Mouse (Mus musculus): ENCODE data around the gene Osbpl7. TPM values are rescaled to one million over a fixed set of nuclear protein-coding genes. Genes with fewer than 3 reads are reported as not detected.

Osbpl7 gene
- total RNA-seq, 2 experiments from 2014 or later: 5.1 to 5.5 TPM

DNA sequence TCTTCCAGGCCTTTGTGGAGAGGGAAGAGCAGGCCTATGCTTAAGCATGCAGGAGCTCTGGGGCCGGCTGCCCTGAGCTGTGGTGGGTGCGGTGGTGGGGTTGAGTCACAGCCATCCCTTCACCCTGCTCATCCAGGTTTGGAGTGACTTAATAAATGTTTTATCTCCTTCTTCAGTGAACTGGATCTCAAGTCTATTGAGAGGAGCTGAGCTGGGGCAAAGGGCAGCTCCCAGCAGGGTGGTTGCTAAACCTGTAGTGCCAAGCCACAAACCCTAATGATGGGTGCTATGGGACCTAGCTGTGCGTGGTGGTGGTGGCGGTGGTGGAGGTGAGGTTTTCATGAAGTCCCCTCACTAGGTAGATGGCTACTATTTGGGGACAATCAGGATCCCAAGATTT is 16.6 kb upstream of the Osbpl7 start:
- no peak for DNase-seq (ENCODE audit: low spot score)
- intact Hi-C loops (cut with DNase I): no loop called here

DNA sequence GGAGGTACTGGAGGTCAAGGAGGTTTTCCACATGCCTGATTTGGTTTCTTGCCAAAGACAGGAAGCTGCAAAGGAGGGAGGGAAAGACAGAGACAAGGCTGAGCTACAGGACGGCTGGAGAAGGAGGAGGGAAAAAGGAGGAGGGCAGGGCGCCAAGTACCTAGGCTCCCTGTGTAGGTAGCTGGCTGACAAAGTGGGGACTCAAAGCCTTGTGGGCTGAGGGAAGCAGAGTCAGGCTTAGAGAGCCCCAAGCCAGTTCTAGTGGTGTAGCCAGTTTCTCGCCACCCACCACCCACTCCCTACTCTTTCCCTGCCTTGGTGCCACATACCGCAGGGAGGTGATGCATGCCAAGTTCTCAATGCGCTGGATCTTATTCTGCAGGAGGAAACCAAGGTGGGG is 14.3 kb upstream of the Osbpl7 start:
- no peak for DNase-seq (ENCODE audit: low spot score)
- intact Hi-C loops (cut with DNase I): no loop called here

DNA sequence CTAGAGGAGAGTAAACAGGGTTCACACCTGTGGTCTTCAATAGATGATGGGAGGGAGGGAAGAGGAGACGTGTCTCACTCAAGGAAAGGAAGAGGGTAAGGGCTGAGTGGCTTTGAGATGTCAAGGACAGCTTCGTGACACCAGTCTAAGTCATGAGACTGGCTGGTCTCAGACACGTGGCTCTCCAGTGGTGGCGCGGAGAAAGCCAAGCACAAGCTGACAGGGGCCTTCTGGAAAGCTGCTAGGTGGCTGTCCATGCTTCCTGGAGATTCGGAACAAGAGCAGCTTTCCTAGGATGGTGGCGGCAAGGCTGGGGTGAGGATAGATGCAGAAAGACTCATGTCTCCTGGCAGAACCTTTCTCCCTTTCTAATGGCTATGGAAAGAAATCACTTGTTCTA is 11.5 kb upstream of the Osbpl7 start:
- intact Hi-C loops (cut with DNase I): no loop called here
- no peak for DNase-seq (ENCODE audit: low spot score)

DNA sequence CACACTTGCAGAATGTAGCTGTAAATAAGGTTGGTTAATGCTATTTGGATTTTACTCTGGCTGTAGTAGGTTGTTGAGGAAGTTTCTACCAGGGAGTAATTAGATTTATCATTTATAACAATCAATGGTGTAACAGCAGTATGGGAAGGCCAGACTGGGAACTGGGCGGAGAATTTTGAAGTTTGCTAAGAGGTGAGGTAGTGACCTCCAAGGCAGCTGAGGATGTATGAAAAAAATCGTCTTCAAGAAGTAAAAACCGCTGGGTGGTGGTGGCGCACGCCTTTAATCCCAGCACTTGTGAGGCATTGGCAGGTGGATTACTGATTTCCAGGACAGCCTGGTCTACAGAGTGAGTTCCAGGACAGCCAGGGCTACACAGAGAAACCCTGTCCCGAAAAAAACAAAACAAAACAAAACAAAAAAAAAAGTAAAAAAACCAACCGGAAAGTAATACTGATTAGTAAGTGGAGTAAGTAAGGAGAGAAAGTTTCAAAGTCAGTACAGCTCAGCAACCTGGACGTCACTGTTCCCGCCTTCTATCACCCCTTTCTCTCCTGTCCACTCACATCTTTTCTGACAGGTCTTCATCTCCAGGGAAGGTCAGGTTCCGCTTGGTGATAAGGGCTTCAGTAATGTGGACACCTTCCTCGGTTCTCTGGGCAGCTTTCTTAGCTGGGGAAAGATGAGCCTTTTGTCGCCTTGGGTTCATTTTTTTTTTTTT is 10.0 kb upstream of the Osbpl7 start:
- DNase-seq (ENCODE audit: low spot score): no peak
- intact Hi-C loops (cut with DNase I): no loop called here

DNA sequence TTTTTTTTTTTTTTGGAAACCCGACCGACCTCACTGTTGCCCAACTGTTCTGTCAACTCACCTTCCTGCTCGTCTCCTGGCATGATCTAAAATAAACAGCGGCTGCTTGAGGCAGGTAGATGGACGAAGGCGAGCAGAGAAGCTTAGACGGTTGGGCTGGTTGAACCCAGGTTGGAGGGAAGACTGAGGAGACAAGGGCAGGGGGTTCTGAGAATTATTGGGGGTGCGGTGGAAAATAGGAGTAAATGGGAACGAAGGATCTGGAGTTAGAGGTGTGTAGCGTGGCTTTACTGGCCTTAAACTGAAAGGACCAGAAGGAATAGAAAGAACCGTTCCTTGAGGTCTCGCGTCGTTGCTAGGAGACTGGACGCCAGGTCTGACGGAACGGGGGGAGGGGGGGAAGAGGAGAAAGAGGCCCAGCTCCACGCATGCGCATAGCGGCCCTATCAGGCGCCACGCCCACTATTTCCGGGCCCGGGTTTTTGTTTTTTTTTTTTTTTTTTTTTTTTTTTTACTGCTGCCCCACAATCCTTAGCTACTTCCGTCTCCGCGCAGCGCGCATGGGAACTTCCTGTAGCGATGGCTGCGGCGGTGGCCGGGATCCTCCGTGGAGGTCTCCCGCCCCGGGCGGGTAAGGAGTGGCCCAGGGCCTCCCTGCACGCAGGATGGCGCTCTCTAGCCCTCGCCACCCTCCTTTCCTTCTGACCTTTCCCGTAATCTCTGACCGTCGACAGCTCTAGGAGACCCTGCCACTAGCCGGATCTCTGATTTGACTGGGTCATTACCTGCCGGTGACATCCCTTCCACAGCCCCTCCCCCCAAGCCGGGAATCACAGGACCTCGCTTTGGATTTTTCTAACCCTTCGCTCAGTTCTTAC is 9.2 kb upstream of the Osbpl7 start, which contains the start of the genes Lrrc46 and Mrpl10:
TSS of gene Lrrc46 (minus strand) at position 386 of the 878 bp plus-strand sequence.
TSS of gene Mrpl10 (plus strand) at position 539 of the 878 bp plus-strand sequence.
- intact Hi-C loops (cut with DNase I): no loop called here
- DNase-seq (ENCODE audit: low spot score): peak; percentile 69

DNA sequence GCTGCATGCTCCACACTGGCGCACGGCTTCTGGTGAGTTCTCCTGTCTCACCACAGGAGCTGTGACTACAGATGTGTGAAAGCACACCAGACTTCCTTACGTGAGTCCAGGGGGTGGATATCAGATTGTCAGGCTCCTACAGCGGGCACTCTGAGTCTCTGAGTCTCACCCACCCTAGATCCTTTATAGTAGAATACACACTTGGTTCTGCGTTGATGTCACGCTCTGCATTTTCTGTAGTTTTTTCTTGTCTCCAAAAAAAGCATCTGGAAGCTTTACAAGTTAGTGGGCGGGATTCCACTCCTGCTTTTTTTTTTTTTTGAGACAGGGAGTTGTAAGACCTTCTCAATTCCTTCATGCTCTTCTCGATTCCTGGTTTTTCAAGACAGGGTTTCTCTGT is 5.5 kb upstream of the Osbpl7 start:
- intact Hi-C loops (cut with DNase I): no loop called here
- no peak for DNase-seq (ENCODE audit: low spot score)

DNA sequence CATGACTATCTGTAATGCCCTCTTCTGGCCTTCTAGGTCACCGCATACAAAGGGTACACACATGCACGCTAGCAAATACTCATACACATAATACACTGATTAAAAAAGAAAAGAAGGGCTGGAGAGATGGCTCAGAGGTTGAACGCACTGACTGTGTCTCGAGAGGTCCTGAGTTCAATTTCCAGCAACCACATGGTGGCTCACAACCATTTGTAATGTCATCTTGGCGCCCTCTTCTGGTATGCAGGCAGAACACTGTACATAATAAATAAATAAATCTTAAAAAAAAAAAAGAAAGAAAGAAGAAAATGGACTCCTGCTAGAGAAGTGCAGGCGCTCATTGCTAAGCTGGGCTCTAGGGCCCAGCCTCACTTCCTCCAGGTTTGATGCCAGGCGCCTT is 4.6 kb upstream of the Osbpl7 start:
- intact Hi-C loops (cut with DNase I): no loop called here
- DNase-seq (ENCODE audit: low spot score): no peak

DNA sequence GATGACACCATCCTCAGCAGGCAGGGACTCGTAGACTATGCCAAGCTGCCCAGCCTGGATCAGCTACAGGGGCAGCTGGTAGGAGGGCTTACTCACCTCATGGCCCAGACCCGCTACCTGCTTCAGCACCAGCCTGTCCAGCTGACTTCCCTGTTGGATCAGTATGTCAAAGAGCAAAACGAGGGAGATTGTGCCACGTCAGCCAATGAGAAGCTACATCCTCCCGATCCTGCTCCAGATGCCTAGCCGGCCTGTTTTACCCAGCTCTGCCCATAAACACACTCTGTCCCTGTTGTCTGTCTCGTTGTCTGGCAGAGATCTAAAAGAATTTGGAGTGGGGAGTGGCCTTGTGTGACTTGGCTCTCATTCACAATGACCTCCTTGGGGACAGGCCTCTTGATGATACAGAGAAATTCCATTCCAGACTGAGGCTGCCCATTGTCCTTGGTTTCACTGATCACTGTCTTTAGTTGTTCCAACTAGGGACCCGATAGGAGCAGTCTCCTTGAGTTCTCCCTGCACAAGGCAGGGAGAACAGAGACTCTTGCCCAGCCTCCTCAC is 2.3 kb upstream of the Osbpl7 start:
- intact Hi-C loops (cut with DNase I): no loop called here
- DNase-seq (ENCODE audit: low spot score): no peak

DNA sequence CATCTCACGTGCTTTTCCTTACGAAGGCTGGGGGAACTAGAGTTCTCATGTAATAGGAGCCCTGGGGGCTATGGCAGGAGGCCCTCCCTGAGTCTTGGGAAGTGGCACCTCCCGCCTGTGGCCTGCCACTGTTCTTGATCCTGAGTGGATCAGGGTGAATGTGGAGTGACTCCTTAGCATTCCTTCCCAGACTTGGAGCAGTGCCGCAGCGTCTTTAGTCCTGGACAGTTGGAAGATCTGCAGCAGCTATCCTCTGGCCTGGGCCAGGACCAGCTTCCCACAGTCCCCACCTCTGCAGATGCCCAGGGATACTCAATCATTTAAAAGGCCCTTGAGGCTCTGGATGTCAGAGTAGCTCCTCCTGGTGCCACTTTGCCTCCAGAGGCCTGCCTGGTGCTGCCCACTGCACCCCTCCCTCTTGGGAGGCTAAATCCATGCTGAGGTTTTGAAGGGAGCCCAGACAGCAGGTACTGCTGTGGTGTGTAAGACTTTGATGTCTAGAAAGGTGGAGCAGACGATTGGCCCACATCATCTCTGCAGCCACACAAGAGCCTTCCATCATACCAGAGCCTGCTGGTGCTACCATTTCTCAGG is 839 bp upstream of the Osbpl7 start:
- no peak for DNase-seq (ENCODE audit: low spot score)
- intact Hi-C loops (cut with DNase I): no loop called here

DNA sequence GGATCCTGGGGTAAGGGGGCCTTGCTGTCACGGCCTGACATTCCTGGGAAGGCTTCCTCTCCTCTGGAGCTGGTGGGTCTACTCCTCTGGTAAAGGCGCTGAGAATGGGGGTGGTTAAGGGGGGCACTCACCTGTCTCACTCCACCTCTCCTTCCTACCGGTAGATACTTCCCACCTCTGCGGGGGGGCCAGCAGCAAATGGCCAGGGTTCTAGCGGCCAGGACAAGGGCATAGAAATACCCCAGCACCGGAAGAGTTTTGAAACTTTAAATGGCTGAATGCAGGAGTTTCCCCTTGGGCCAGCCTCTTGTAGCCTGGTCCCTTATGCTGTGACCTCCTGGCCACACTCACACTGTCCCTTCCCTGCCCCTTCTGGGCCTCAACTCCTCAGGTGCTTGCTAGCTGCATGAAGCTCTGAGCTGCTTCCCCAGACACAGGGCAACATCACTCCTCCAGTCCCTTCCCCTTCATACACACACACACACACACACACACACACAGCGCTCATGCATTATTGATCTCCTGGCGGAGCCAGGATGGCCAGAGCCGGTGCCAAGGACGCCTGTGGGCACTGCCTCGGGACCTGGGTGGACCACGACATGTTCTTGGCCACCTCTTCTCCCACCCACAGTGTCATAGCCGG is 637 bp downstream of the Osbpl7 start:
- intact Hi-C loops (cut with DNase I): no loop called here
- DNase-seq (ENCODE audit: low spot score): no peak

DNA sequence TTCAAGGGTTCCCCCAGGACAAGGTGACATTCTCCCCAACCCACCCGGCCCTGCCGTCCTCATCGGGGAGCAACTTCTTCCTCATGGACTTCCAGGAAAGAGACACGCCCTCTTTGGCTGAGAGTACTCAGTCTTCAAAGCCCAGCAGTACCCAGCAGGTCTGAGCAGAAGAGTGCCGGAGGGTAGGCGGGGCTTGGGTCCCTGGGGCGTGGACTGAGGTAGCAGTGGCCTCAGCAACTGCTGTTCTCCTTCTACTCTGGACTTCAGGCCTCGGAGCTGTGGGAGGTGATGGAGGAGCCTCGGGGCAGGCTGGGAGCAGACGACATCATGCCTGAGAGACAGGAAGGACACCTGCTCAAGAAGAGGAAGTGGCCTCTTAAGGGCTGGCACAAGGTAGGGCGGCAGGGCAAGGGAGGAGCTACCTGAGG is 1.8 kb downstream of the Osbpl7 start:
- intact Hi-C loops (cut with DNase I): no loop called here

DNA sequence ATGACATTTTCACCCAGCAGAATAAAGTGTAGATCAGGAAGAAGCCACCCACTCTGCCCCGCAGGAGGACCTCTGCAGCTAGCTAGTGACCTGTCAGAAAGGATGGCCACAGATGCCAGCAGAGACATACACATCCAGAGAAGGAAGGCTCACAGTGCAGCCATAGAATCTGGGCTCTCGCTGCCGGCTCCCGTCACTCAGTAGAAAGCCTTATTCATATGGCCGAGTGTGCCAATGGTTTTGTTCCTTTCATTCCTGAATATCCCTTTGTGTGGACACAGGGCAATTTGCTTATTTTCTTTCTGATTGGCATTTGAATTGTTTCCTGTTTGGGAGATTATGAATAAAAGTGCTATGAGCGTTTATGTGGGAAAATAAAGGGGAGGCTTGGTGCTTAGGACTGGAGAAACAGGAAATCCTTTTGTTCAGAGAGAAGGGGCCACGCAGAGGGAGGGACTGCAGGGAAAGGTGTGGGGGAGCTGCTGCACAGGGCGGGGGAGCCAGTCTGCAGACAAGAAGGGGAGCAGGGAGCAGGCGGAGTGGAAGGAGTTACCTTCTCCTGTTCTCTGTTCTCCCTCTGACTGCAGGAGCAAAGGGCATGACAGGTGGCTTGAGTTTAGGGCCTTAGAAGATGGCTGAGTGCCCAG is 13.0 kb downstream of the Osbpl7 start:
- DNase-seq (ENCODE audit: low spot score): no peak
- intact Hi-C loops (cut with DNase I): no loop called here

More for the DNA sequence above, 1.8 kb downstream of the Osbpl7 start:
- DNase-seq (ENCODE audit: low spot score): no peak

DNA sequence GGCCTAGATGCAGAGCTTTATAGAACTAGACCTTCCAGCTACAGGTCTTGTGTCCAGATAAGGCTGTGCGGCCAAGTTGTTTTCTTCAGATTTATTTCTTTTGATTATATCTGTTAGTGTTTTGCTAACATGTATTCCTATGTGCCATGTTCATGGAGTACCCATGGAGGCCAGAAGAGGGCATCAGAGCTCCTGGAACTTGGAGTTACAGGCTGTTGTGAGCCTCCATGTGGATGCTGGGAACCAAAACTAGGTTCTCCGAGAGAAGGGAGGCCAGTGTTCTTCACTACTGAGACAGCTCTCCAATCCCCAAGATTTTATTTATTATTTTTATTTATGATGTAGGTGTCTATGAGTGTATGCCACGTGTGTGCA is 13.5 kb downstream of the Osbpl7 start:
- intact Hi-C loops (cut with DNase I): no loop called here
- DNase-seq (ENCODE audit: low spot score): no peak

DNA sequence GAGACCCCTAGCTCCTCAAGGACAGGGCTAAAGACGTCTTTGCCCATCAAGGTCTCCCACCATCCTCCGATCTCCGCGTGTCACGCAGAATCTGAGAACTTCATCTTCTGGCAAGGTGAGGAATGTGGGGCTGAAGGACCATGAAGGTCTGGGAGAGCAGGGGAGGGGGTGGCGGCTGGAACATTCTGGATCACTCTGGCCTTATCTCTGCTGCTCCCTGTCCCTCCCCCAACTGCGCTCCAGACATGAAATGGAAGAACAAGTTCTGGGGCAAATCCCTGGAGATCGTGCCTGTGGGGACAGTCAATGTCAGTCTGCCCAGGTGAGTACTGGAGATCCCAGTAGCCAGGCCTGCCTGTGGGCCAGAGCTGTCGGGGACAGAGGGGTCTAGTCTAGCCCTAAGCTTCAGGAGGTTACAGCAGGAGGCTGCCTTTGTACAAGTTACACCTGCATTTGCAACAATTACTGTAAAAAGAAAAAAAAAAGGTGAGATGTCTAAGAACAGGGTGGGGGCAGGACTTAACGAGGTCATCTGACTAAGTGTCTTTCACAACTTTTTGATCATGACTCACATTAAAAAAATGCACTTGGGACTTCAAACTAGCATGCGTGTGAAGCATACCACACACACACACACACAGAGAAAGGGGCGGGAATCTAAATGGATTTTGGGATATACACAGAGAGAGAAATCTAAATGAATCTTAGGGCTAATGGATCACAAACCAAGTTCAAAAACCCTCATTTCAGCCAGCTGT is 15.3 kb downstream of the Osbpl7 start:
- no peak for DNase-seq (ENCODE audit: low spot score)
- intact Hi-C loops (cut with DNase I): no loop called here

DNA sequence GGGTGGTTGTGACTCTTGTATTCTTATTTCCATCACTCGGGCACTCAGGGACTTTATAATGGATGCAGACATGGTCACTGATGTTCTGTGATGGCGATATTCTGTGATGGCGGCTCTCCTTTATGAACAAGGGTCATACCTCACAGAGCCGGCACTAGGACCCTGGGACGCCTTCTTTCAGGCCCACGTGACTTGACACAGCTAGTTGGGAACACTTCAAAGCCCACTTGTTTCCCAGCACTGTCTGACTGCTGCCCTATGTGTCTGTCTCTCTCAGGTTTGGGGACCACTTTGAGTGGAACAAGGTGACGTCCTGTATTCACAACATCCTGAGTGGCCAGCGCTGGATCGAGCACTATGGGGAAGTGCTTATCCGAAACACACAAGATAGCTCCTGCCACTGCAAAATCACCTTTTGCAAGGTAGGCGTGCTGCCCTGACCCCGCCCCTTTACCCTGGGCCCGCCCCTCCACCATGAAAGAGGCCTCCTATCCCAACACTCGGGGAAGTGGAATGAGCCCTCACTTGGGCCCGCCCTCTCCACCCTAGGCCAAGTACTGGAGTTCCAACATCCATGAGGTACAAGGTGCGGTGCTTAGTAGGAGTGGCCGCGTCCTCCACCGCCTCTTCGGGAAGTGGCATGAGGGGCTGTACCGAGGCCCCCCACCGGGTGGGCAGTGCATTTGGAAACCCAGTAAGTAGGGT is 16.4 kb downstream of the Osbpl7 start:
- intact Hi-C loops (cut with DNase I): no loop called here
- DNase-seq (ENCODE audit: low spot score): no peak

DNA sequence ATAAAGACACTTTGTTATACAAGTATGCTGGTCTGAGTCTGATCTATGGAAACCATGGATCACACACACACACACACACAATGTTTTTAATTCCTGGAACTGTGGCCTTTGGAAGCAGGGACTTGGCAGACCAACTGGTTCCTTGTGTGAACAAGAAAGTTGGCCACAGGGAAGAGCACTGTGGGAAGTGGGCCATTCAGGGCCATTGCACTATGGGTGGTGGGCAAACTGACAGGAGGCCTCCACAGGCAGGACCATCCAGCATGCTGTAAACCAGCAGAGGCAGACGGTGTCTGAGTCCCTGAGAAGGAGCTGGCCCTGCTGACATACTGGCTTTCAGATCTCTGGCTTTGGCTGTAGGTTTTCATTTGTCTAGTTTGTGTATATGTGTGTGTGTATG is 18.9 kb downstream of the Osbpl7 start:
- no peak for DNase-seq (ENCODE audit: low spot score)
- intact Hi-C loops (cut with DNase I): no loop called here

DNA sequence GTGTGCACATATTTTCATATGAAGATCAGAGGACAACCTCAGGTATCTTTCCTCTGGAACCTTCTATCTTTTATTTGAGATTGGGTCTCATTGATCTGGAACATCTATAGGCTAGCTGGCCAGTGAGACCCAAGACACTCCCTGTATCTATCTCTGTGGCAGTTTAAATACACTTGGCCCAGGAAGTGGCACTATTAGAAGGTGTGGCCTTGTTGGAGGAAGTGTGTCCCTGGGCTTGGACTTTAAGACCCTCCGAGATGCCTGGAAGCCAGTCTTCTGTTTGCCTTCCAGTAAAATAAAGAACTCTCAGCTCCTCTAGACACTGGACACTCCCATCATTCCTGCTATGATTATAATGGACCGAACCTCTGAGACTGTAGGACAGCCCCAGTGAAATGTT is 19.3 kb downstream of the Osbpl7 start:
- intact Hi-C loops (cut with DNase I): loop anchor here (2.0 to 5.0 kb wide), 2 partner anchors 78 to 259 kb away; no protein-coding TSS in a partner anchor
- DNase-seq (ENCODE audit: low spot score): no peak

DNA sequence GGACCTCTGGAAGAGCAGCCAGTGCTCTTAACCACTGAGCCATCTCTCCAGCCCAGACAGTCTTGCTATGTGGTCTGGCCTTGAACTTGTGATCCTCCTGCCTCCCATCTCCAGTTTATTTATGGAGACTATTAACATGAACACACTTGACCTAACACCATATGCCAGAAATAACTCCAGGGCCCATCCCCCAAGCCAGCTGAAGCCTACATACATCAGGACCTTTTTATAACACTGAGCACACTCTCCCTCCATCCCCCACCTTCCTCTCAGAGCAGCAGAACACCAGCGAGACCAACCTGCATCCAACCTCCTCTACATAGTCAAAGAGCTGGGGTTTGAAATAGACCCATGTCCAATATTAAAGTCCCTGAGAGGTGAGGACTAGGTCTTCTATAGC is 20.7 kb downstream of the Osbpl7 start:
- no peak for DNase-seq (ENCODE audit: low spot score)
- intact Hi-C loops (cut with DNase I): loop anchor here (2.0 to 5.0 kb wide), 2 partner anchors 76 to 258 kb away; no protein-coding TSS in a partner anchor

All from heart, postnatal 25 days (tissue).